Mouse (Mus musculus) cerebellum, adult 2 months (tissue): ENCODE results near the gene Tra2b.
"Not testable (repeated sequence)": the region's sequence is repeated elsewhere in the genome, so short reads cannot be mapped to it uniquely, and the experiment has no call there.

Experiments
- CTCF ChIP-seq: fragments of 200-500 bp; IDR thresholded peaks from 2 replicates; pipeline ENCODE4 v1.5.1; 2011; ENCODE audit warnings: low read depth, mild to moderate bottlenecking, control low read depth, low read length, moderate library complexity, borderline replicate concordance; ENCODE audit not compliant: insufficient read depth
- POLR2A ChIP-seq: fragments of 200-500 bp; IDR thresholded peaks from 2 replicates; pipeline ENCODE4 v1.6.1; 2011; ENCODE audit warnings: low read length, control low read depth, borderline replicate concordance; ENCODE audit not compliant: insufficient read depth

DNA sequence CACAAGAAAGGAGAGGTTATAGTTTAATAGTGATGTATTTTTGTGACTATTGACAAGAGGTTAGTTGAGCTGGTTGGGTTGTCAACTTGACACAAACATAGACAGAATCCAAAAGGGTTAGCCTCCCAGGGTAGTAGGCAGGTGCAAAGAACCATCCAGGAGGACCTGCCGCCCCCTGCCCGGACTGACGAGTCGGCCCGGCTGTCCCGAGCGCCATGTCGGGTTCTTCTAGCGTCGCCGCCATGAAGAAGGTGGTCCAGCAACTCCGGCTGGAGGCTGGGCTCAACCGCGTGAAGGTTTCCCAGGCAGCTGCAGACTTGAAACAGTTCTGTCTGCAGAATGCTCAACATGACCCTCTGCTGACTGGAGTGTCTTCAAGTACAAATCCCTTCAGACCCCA is 29.0 kb upstream of the Tra2b start:
- not testable (repeated sequence) for TF ChIP-seq CTCF, POLR2A
